Mouse (Mus musculus): Measurements from ENCODE around the gene Taf9. TPM values are rescaled to one million over a fixed set of nuclear protein-coding genes. Genes with fewer than 3 reads are reported as not detected.

Taf9 gene
- 649 and 666 TPM in 2 replicates for polyA plus RNA-seq (2012; rRNA removed)

GRCm38 (mm10) chr13:100651439-100652186, at the start of gene Taf9:
TSS of gene Taf9 (plus strand) at chr13:100651579.
- Histone ChIP-seq H3K4me1 (ENCODE audit: control insufficient read depth, insufficient read depth, low read length) (peaks cover under 1% of the 10 kb centered on the region; the same call in 1 of the 2 replicates), H3K36me3 (ENCODE audit: control insufficient read depth, insufficient read depth, low read length) (peaks cover 1% of the 10 kb centered on the region), H3K27ac (ENCODE audit: control insufficient read depth, insufficient read depth, low read depth, low read length) (peak within 1 kb of the TSS; percentile 81), H3K4me3 (ENCODE audit: control insufficient read depth, low read depth, low read length) (peak within 1 kb of the TSS; percentile 99), H3K27me3 (ENCODE audit: control insufficient read depth, insufficient read depth, low read length) (no peaks in the 10 kb centered on the region)
- no peak for TF ChIP-seq CTCF (IDR thresholded peaks at IDR 0.05; ENCODE audit: control insufficient read depth, insufficient read depth, insufficient replicate concordance, low read depth, low read length)
- TF ChIP-seq POLR2A (IDR thresholded peaks at IDR 0.05; ENCODE audit: control insufficient read depth, low read depth, low read length) = peak; percentile 55; the same call in 1 of the 2 replicates

DNA sequence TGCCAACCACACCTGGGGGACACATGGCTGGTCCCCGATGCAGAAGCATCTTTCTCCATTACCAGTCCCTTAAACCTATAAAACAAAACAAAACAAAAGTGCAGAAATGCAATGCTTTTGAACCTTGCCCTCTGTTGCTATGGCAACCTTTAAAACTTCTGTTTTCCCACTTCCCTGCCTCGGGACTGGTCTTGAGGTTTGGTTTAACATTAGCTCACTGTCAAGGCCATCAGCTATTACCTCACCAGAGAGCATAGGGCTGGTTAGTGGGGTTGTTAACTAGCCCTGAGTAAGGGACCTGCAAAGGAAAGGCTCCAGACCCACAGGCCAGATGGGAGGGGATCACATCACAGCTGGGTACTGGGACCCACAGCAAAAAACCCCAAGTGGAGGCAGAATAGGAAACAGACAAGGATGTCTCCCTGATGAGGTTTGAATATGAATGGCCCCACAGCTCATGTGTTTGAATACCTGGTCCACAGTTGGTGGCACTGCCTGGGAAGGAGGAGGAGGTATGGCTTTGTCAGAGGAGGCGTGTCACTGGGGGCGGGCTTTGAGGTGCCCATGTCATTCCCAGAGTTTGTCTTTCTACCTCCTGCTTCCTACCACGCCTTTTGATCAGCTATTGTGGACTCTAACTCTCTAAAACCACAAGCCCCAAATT, 49.0 kb upstream of the Taf9 start:
- TF ChIP-seq POLR2A (IDR thresholded peaks at IDR 0.05; ENCODE audit: control insufficient read depth, low read depth, low read length) = no peak
- TF ChIP-seq CTCF (IDR thresholded peaks at IDR 0.05; ENCODE audit: control insufficient read depth, insufficient read depth, insufficient replicate concordance, low read depth, low read length) = no peak
- no peaks in the 10 kb centered on the region for H3K4me1 ChIP-seq (ENCODE audit: control insufficient read depth, insufficient read depth, low read length)
- no peak overlapping the region for H3K4me3 ChIP-seq (ENCODE audit: control insufficient read depth, low read depth, low read length)
- H3K27me3 ChIP-seq (ENCODE audit: control insufficient read depth, insufficient read depth, low read length) = no peaks in the 10 kb centered on the region
- no peak overlapping the region for H3K27ac ChIP-seq (ENCODE audit: control insufficient read depth, insufficient read depth, low read depth, low read length)
- no peaks in the 10 kb centered on the region for H3K36me3 ChIP-seq (ENCODE audit: control insufficient read depth, insufficient read depth, low read length)

DNA sequence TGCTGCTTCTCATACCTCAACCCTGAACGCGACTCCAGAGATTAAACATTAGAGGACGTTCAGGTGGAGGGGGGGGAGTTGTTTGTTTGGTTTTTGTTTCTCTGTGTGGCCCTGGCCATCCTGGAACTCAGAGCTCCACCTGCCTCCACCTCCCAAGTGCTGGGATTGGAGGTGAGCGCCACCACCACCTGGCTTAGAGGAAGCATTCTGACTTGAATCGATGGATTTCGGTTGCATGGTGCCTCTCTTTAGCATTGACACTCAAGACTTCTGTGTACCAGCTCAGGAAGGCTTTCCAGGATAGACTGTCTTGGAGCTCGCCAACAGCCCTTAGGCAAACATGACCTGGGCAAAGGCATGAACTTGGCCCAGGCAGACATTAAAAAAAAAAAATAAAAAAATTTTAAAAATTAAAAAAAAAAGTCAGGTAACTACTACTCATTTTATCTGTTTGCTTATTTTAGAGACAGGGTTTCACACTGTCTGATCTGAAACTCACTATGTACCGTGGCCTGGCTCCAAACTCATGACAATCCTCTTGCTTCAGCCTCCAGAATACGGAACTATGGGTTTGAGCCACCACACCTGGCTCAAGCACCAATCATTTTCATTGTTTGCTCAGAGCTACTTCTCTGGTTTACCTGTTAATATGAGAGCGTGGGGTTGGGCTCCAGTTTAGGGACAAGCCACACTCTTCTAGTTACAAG, 48.2 kb upstream of the Taf9 start:
- H3K4me1 ChIP-seq (ENCODE audit: control insufficient read depth, insufficient read depth, low read length) = no peaks in the 10 kb centered on the region
- no peak overlapping the region for H3K4me3 ChIP-seq (ENCODE audit: control insufficient read depth, low read depth, low read length)
- no peak overlapping the region for H3K27ac ChIP-seq (ENCODE audit: control insufficient read depth, insufficient read depth, low read depth, low read length)
- no peak for TF ChIP-seq CTCF (IDR thresholded peaks at IDR 0.05; ENCODE audit: control insufficient read depth, insufficient read depth, insufficient replicate concordance, low read depth, low read length)
- TF ChIP-seq POLR2A (IDR thresholded peaks at IDR 0.05; ENCODE audit: control insufficient read depth, low read depth, low read length) = no peak
- H3K27me3 ChIP-seq (ENCODE audit: control insufficient read depth, insufficient read depth, low read length) = no peaks in the 10 kb centered on the region
- no peaks in the 10 kb centered on the region for H3K36me3 ChIP-seq (ENCODE audit: control insufficient read depth, insufficient read depth, low read length)

DNA sequence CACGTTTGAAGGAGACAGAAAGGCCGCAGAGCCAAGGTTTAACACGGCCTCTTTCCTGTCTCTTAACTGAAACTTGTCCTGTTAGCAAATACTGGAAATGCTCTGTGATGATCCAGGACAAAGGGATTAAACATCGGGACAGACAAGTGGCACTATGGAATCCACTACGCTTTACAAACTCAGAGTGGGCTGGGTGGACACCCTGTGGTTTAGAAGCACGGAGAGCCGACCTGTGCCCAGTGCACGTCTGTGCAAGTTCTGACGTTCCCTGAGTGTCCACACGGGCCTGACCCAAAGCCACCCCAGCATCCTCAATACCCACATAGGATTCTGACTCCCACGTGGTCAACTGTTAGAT, 47.7 kb upstream of the Taf9 start:
- no peaks in the 10 kb centered on the region for H3K36me3 ChIP-seq (ENCODE audit: control insufficient read depth, insufficient read depth, low read length)
- TF ChIP-seq POLR2A (IDR thresholded peaks at IDR 0.05; ENCODE audit: control insufficient read depth, low read depth, low read length) (no peak), CTCF (IDR thresholded peaks at IDR 0.05; ENCODE audit: control insufficient read depth, insufficient read depth, insufficient replicate concordance, low read depth, low read length) (no peak)

GRCm38 (mm10) chr13:100605845-100606244, 45.5 kb upstream of the Taf9 start:
- H3K4me1 ChIP-seq (ENCODE audit: control insufficient read depth, insufficient read depth, low read length) = no peaks in the 10 kb centered on the region

More for the DNA sequence above, 47.7 kb upstream of the Taf9 start:
- H3K4me3 ChIP-seq (ENCODE audit: control insufficient read depth, low read depth, low read length) = no peak overlapping the region
- no peaks in the 10 kb centered on the region for H3K4me1 ChIP-seq (ENCODE audit: control insufficient read depth, insufficient read depth, low read length)
- H3K27me3 ChIP-seq (ENCODE audit: control insufficient read depth, insufficient read depth, low read length) = no peaks in the 10 kb centered on the region
- H3K27ac ChIP-seq (ENCODE audit: control insufficient read depth, insufficient read depth, low read depth, low read length) = no peak overlapping the region

DNA sequence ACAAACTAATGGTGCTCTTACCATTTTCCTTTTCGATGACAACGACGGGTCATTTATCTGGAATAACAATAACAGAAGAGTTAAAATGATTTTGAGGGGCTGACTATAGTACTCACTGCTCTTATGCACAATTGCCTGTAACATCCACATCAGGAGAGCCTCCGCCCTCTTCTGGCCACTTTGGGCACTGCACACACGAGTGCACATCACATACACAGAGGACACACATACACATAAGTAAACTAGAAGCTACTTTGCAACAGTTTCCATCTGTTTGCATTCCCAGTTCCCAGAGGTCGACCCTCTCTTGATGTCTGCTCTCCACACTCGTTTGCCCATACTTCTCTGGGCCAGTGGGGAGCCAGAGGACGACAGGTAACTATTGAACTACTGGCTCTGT, 43.6 kb upstream of the Taf9 start:
- TF ChIP-seq CTCF (IDR thresholded peaks at IDR 0.05; ENCODE audit: control insufficient read depth, insufficient read depth, insufficient replicate concordance, low read depth, low read length) (peak; percentile 72; the same call in 1 of the 2 replicates), POLR2A (IDR thresholded peaks at IDR 0.05; ENCODE audit: control insufficient read depth, low read depth, low read length) (no peak)
- H3K4me1 ChIP-seq (ENCODE audit: control insufficient read depth, insufficient read depth, low read length) = no peaks in the 10 kb centered on the region; the same call in 1 of the 2 replicates
- no peak overlapping the region for H3K4me3 ChIP-seq (ENCODE audit: control insufficient read depth, low read depth, low read length)
- no peaks in the 10 kb centered on the region for H3K36me3 ChIP-seq (ENCODE audit: control insufficient read depth, insufficient read depth, low read length)
- no peaks in the 10 kb centered on the region for H3K27me3 ChIP-seq (ENCODE audit: control insufficient read depth, insufficient read depth, low read length)
- no peak overlapping the region for H3K27ac ChIP-seq (ENCODE audit: control insufficient read depth, insufficient read depth, low read depth, low read length)

More at GRCm38 (mm10) chr13:100605845-100606244, 45.5 kb upstream of the Taf9 start:
- TF ChIP-seq POLR2A (IDR thresholded peaks at IDR 0.05; ENCODE audit: control insufficient read depth, low read depth, low read length) (no peak), CTCF (IDR thresholded peaks at IDR 0.05; ENCODE audit: control insufficient read depth, insufficient read depth, insufficient replicate concordance, low read depth, low read length) (no peak)
- Histone ChIP-seq H3K27me3 (ENCODE audit: control insufficient read depth, insufficient read depth, low read length) (no peaks in the 10 kb centered on the region), H3K4me3 (ENCODE audit: control insufficient read depth, low read depth, low read length) (no peak overlapping the region), H3K36me3 (ENCODE audit: control insufficient read depth, insufficient read depth, low read length) (no peaks in the 10 kb centered on the region), H3K27ac (ENCODE audit: control insufficient read depth, insufficient read depth, low read depth, low read length) (no peak overlapping the region)

- H3K36me3 ChIP-seq (ENCODE audit: control insufficient read depth, insufficient read depth, low read length) = no peaks in the 10 kb centered on the region
- peak overlapping the region; percentile 43 for H3K4me3 ChIP-seq (ENCODE audit: control insufficient read depth, low read depth, low read length)
- no peaks in the 10 kb centered on the region for H3K27me3 ChIP-seq (ENCODE audit: control insufficient read depth, insufficient read depth, low read length)
- H3K4me1 ChIP-seq (ENCODE audit: control insufficient read depth, insufficient read depth, low read length) = no peaks in the 10 kb centered on the region; the same call in none of the 2 replicates
- no peak for TF ChIP-seq CTCF (IDR thresholded peaks at IDR 0.05; ENCODE audit: control insufficient read depth, insufficient read depth, insufficient replicate concordance, low read depth, low read length)
- TF ChIP-seq POLR2A (IDR thresholded peaks at IDR 0.05; ENCODE audit: control insufficient read depth, low read depth, low read length) = no peak
- no peak overlapping the region for H3K27ac ChIP-seq (ENCODE audit: control insufficient read depth, insufficient read depth, low read depth, low read length)
Measured at GRCm38 (mm10) chr13:100611266-100611665, 40.1 kb upstream of the Taf9 start.
